Mouse (Mus musculus): ENCODE measurements at regions not wholly inside any gene's neighbourhood (a gene's known extent, or its start where the extent isn't known, plus 50 kb on each side); places are given as distances from the start of the nearest gene placed in this dataset.

GRCm38 (mm10) chr10:85242701-85243100 lies 57.8 kb upstream of the Cry1 start:
- Histone ChIP-seq H3K9me3 (ENCODE audit: control insufficient read depth, low read length) (no peaks in the 10 kb centered on the region), H3K4me1 (ENCODE audit: control insufficient read depth, insufficient read depth, low read depth, low read length) (no peaks in the 10 kb centered on the region), H3K27me3 (replicated peaks; ENCODE audit: control insufficient read depth, insufficient read depth, low read length) (no peaks in the 10 kb centered on the region), H3K4me3 (ENCODE audit: low read length) (no peak overlapping the region), H3K27ac (ENCODE audit: low read depth, low read length) (no peak overlapping the region), H3K4me2 (ENCODE audit: low read length) (no peak overlapping the region), H3K36me3 (ENCODE audit: control insufficient read depth, insufficient read depth, low read length) (no peaks in the 10 kb centered on the region), H3K9ac (ENCODE audit: low read depth, low read length) (no peak overlapping the region)
- ATAC-seq, result no peak
- 91% methylated on average over 7 of the region's 7 CpGs for WGBS

DNA sequence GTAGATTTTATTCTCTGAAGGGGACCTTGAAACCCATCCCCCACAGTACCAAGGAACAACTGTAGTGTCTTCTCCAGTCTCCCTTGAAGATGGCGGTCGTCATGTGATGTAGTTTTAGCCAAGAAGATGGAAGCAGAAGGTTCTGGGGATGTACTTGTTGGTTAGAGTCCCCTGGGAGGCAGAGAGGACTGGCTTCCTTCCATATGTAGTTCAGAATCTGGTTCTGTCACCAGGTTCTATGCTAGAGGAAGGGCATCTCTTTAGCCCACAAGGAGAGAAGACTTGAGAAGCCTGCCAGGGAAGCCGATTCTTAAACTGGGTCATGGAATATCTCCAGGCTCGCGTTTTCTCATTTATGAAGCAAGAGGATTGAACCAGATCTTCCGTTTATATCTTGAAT lies 58.7 kb upstream of the Cry1 start:
- Histone ChIP-seq H3K9me3 (ENCODE audit: control insufficient read depth, low read length) (no peaks in the 10 kb centered on the region), H3K27ac (ENCODE audit: low read depth, low read length) (no peak overlapping the region), H3K27me3 (replicated peaks; ENCODE audit: control insufficient read depth, insufficient read depth, low read length) (no peaks in the 10 kb centered on the region), H3K4me3 (ENCODE audit: low read length) (no peak overlapping the region), H3K9ac (ENCODE audit: low read depth, low read length) (no peak overlapping the region), H3K4me2 (ENCODE audit: low read length) (no peak overlapping the region), H3K36me3 (ENCODE audit: control insufficient read depth, insufficient read depth, low read length) (no peaks in the 10 kb centered on the region), H3K4me1 (ENCODE audit: control insufficient read depth, insufficient read depth, low read depth, low read length) (no peaks in the 10 kb centered on the region)
- WGBS, result 91% methylated on average over 6 of the region's 6 CpGs
- no peak for ATAC-seq

DNA sequence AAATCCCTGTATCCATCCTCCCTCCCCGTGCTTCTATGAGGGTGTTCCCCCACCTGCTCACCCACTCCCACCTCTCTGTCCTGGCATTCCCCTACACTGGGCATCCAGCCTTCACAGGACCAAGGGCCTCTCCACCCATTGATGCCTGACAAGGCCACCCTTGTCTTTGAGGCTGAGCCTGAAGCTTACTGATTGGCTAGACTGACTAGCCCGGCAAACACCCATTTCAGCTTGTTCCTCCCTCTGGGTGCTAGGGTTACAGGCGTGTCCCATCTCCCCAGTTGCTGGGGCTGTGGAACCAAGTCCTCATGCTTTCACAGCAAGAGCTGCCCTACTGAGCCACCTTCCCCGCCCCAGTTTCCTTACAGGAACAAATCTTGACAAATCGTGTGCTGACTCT lies 80.9 kb upstream of the Cry1 start:
- no peak overlapping the region for H3K4me3 ChIP-seq (ENCODE audit: low read length)
- H3K36me3 ChIP-seq (ENCODE audit: control insufficient read depth, insufficient read depth, low read length), result no peaks in the 10 kb centered on the region
- no peak for ATAC-seq
- WGBS, result 61% methylated on average over 5 of the region's 5 CpGs
- no peaks in the 10 kb centered on the region for H3K4me1 ChIP-seq (ENCODE audit: control insufficient read depth, insufficient read depth, low read depth, low read length)
- no peak overlapping the region for H3K4me2 ChIP-seq (ENCODE audit: low read length)
- H3K9ac ChIP-seq (ENCODE audit: low read depth, low read length), result no peak overlapping the region
- no peaks in the 10 kb centered on the region for H3K9me3 ChIP-seq (ENCODE audit: control insufficient read depth, low read length)
- no peaks in the 10 kb centered on the region for H3K27me3 ChIP-seq (replicated peaks; ENCODE audit: control insufficient read depth, insufficient read depth, low read length)
- H3K27ac ChIP-seq (ENCODE audit: low read depth, low read length), result no peak overlapping the region

DNA sequence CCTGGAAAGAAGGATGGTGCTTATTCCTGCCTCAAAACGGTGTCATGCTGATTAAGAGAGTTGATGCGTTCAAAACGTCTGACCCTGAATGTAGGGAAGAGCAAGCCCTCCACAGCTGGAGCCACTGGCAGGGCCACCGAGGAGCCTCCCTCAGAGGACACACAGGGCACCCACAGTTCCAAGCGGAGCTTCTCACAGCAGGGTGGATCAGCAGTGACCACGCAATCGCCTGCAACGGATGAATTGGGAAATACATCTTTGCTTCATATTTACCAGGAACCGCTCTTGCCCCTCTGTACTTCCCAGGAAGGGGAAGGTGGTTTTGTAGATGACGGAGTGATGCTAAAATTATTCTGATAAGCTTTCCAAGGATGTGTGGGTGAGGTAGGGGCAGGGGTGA lies 81.3 kb upstream of the Cry1 start:
- Histone ChIP-seq H3K9ac (ENCODE audit: low read depth, low read length) (no peak overlapping the region), H3K9me3 (ENCODE audit: control insufficient read depth, low read length) (no peaks in the 10 kb centered on the region), H3K4me3 (ENCODE audit: low read length) (no peak overlapping the region), H3K27me3 (replicated peaks; ENCODE audit: control insufficient read depth, insufficient read depth, low read length) (no peaks in the 10 kb centered on the region), H3K4me2 (ENCODE audit: low read length) (no peak overlapping the region), H3K4me1 (ENCODE audit: control insufficient read depth, insufficient read depth, low read depth, low read length) (no peaks in the 10 kb centered on the region), H3K36me3 (ENCODE audit: control insufficient read depth, insufficient read depth, low read length) (no peaks in the 10 kb centered on the region), H3K27ac (ENCODE audit: low read depth, low read length) (no peak overlapping the region)
- ATAC-seq, result no peak
- WGBS, result 41% methylated on average over 10 of the region's 10 CpGs

GRCm38 (mm10) chr10:85266796-85267195 lies 81.9 kb upstream of the Cry1 start:
- Histone ChIP-seq H3K4me1 (ENCODE audit: control insufficient read depth, insufficient read depth, low read depth, low read length) (no peaks in the 10 kb centered on the region), H3K27me3 (replicated peaks; ENCODE audit: control insufficient read depth, insufficient read depth, low read length) (no peaks in the 10 kb centered on the region), H3K36me3 (ENCODE audit: control insufficient read depth, insufficient read depth, low read length) (no peaks in the 10 kb centered on the region), H3K9ac (ENCODE audit: low read depth, low read length) (no peak overlapping the region), H3K9me3 (ENCODE audit: control insufficient read depth, low read length) (no peaks in the 10 kb centered on the region), H3K27ac (ENCODE audit: low read depth, low read length) (no peak overlapping the region), H3K4me3 (ENCODE audit: low read length) (no peak overlapping the region), H3K4me2 (ENCODE audit: low read length) (no peak overlapping the region)
- ATAC-seq, result no peak
- WGBS, result 80% methylated on average over 4 of the region's 4 CpGs

GRCm38 (mm10) chr10:85270209-85270608 lies 85.3 kb upstream of the Cry1 start:
- Histone ChIP-seq H3K9me3 (ENCODE audit: control insufficient read depth, low read length) (no peaks in the 10 kb centered on the region), H3K4me2 (ENCODE audit: low read length) (no peak overlapping the region), H3K4me1 (ENCODE audit: control insufficient read depth, insufficient read depth, low read depth, low read length) (no peaks in the 10 kb centered on the region), H3K4me3 (ENCODE audit: low read length) (no peak overlapping the region), H3K9ac (ENCODE audit: low read depth, low read length) (no peak overlapping the region), H3K27me3 (replicated peaks; ENCODE audit: control insufficient read depth, insufficient read depth, low read length) (no peaks in the 10 kb centered on the region), H3K27ac (ENCODE audit: low read depth, low read length) (no peak overlapping the region), H3K36me3 (ENCODE audit: control insufficient read depth, insufficient read depth, low read length) (no peaks in the 10 kb centered on the region)
- 85% methylated on average over 6 of the region's 6 CpGs for whole genome bisulfite sequencing
- no peak for ATAC-seq

DNA sequence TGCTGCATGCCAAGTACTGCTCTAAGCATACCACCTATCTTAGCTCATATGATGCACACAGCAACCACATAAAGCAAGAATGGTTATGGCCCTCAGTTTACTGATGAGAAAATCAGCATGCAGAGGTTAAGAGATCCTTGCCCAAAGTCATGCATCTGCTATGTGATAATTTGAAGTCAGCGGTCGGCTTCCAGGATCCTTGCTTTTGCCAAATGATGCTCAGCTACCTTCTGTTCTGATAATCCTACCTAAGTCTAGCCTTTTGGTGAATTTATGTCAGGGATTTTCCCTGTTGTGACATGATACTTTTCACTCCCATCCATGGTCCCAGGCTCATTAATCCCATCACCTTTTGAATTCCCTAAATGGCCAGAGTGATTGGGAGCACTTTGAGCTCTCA lies 91.9 kb upstream of the Cry1 start:
- 88% methylated on average over 2 of the region's 2 CpGs for WGBS
- H3K9ac ChIP-seq (ENCODE audit: low read depth, low read length), result no peak overlapping the region
- no peaks in the 10 kb centered on the region for H3K9me3 ChIP-seq (ENCODE audit: control insufficient read depth, low read length)
- no peaks in the 10 kb centered on the region for H3K4me1 ChIP-seq (ENCODE audit: control insufficient read depth, insufficient read depth, low read depth, low read length)
- H3K4me2 ChIP-seq (ENCODE audit: low read length), result no peak overlapping the region
- H3K27ac ChIP-seq (ENCODE audit: low read depth, low read length), result no peak overlapping the region
- no peak for ATAC-seq
- H3K4me3 ChIP-seq (ENCODE audit: low read length), result no peak overlapping the region
- no peaks in the 10 kb centered on the region for H3K27me3 ChIP-seq (replicated peaks; ENCODE audit: control insufficient read depth, insufficient read depth, low read length)
- H3K36me3 ChIP-seq (ENCODE audit: control insufficient read depth, insufficient read depth, low read length), result no peaks in the 10 kb centered on the region

DNA sequence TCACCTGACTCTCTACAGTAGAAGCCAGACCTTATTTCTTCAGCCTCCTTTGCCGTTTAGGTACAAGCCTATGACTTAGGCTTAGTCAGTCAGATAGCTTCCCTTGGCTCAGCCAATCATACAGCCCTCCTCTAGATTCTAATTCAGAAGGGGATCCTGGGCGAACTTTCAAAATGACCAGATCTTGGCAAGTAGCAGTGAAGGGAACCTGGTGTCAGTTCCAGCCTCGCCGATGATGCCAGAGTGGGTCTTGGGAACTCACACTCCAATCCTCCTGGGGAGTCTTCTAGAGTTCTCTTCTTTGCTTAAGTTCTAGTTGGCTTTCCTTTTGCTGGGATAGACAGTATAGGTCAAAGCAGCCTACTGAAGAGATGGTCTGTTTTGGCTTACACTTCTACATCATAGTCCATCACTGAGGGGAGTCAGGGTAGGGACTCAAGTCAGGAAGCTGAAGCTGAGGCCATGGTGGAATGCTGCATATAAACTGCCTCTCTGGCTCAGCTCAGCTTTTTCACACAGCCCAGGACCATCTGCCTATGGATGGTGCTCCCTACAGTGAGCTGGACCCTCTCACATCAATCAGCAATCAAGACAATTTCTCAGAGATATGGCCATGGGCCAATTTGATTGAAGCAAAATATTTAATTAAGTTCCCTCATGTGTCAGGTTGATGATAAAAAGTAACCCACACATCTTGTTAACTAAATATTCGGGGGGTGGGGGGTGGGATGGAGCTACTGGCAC lies 94.7 kb upstream of the Btbd11 start:
- Histone ChIP-seq H3K4me2 (ENCODE audit: low read length) (no peak overlapping the region), H3K27me3 (replicated peaks; ENCODE audit: control insufficient read depth, insufficient read depth, low read length) (no peaks in the 10 kb centered on the region), H3K4me3 (ENCODE audit: low read length) (no peak overlapping the region), H3K9me3 (ENCODE audit: control insufficient read depth, low read length) (no peaks in the 10 kb centered on the region), H3K9ac (ENCODE audit: low read depth, low read length) (no peak overlapping the region), H3K27ac (ENCODE audit: low read depth, low read length) (no peak overlapping the region), H3K36me3 (ENCODE audit: control insufficient read depth, insufficient read depth, low read length) (no peaks in the 10 kb centered on the region), H3K4me1 (ENCODE audit: control insufficient read depth, insufficient read depth, low read depth, low read length) (peaks cover 7% of the 10 kb centered on the region)
- 75% methylated on average over 5 of the region's 5 CpGs for WGBS
- peak; percentile 72 for ATAC-seq

DNA sequence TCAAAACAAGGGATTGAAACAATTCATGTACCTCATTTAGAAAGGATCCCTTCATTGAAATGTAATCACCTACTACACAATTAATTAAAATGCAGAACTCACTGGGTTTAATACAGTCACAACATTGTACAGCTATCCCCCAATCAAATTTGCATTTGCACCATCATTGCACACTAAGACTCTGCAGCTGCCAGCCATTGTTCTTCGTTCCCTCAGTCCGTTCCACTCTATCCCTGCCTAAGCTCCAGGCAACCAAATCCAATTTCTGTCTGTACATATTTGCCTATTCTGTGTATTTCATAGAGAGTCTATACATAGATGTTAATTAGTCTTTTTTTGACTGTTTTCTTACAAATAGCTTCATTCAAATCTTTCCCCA lies 94.1 kb upstream of the Btbd11 start:
- peak; percentile 71; the same call in 1 of the 2 replicates for ATAC-seq
- Histone ChIP-seq H3K27ac (ENCODE audit: low read depth, low read length) (no peak overlapping the region), H3K36me3 (ENCODE audit: control insufficient read depth, insufficient read depth, low read length) (no peaks in the 10 kb centered on the region)

More for the DNA sequence above, 94.1 kb upstream of the Btbd11 start:
- WGBS, result 20% methylated on average over 2 of the region's 2 CpGs
- Histone ChIP-seq H3K9ac (ENCODE audit: low read depth, low read length) (no peak overlapping the region), H3K9me3 (ENCODE audit: control insufficient read depth, low read length) (no peaks in the 10 kb centered on the region), H3K27me3 (replicated peaks; ENCODE audit: control insufficient read depth, insufficient read depth, low read length) (no peaks in the 10 kb centered on the region), H3K4me1 (ENCODE audit: control insufficient read depth, insufficient read depth, low read depth, low read length) (peaks cover 7% of the 10 kb centered on the region), H3K4me2 (ENCODE audit: low read length) (no peak overlapping the region), H3K4me3 (ENCODE audit: low read length) (no peak overlapping the region)
